Mouse (Mus musculus) mesoderm, embryonic 11.5 days (tissue): ENCODE data around the gene Vmn1r225.
"Not testable (repeated sequence)": the region's sequence is repeated elsewhere in the genome, so short reads cannot be mapped to it uniquely, and the experiment has no call there.

Source experiments
- DNase-seq: peaks from one replicate; pipeline ENCODE4 v3.0.0-alpha.2; 2012; ENCODE audit warnings: low read depth, low spot score

Vmn1r225 gene

DNA sequence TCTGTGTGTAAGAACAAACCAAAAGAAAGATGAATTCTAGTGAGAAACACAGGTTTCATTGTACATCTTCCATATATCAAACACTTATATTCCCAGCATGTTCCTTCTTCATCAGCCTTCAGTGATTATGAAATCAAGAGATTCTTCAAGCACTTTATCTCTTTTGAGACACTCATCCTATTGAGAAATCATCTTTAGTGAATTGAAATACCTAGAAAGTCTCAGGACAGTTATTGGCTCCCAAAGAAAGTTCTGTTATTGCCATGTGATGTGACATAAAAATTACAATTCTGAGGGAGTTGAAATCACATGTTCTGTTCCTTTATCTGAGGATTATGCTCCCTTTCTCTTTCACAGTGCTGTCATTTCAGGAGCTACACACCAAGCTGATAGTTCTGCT is at the start of gene Vmn1r225:
TSS of gene Vmn1r225 (plus strand) at position 301 of the 400 bp plus-strand sequence.
- no peak for DNase-seq

DNA sequence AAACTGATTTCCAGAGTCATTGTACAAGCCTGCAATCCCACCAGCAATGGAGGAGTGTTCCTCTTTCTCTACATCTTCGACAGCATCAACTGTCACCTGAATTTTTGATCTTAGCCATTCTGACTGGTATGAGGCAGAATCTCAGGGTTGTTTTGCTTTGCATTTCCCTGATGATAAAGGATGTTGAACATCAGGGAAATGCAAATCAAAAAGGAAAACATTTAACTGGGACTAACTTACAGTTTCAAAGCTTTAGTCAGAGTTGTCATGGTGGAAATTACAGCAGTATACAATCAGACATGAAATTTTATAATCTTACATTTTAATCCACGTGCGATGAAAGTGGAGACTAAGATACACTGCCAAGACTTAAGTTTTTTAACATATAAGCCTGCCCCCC is 24.6 kb upstream of the Vmn1r225 start:
- no peak for DNase-seq

GRCm38 (mm10) chr17:20481231-20481630 is 16.7 kb upstream of the Vmn1r225 start, which contains the start of gene Vmn2r108:
Vmn2r108 (minus strand) TSS chr17:20481331.
- no peak for DNase-seq

DNA sequence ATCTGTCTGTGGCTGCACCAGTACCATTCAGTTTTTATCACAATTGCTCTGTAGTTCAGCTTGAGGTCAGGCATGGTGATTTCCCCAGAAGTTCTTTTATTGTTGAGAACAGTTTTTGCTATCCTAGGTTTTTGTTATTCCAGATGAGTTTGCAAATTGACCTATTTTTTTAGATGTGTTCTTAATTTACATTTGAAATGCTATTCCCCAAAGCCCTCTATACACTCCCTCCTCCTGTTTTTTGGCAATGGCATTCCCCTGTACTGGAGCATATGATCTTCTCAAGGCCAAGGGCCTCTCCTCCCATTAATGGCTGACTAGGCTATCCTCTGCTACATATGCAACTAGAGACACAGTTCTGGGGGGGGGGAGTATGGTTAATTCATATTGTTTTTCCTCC is 10.3 kb downstream of the Vmn1r225 start:
- DNase-seq, result not testable (repeated sequence)
